ENCODE assay signal across 1 mouse cellular context in genomic region chr11:77981609-77982440, GRCm38 (mm10).
TF ChIP-seq lines count a peak whose summit lies in the region.

No protein-coding gene starts in this region.

TF ChIP-seq in MEL, 35 proteins besides CTCF, POLR2A, EP300 and RAD21:
- TF ChIP-seq CHD1 (IDR thresholded peaks at IDR 0.05; ENCODE audit: low read depth, low read length) = peak; percentile 66; the same call in 1 of the 2 replicates
- TF ChIP-seq GATA1 (IDR thresholded peaks at IDR 0.05; ENCODE audit: low read depth, low read length) = peak; percentile 20; the same call in 1 of the 2 replicates
- TF ChIP-seq MAX (IDR thresholded peaks at IDR 0.05; ENCODE audit: low read length) = peak; percentile 35; the same call in 1 of the 2 replicates
- peak; percentile 97 for TF ChIP-seq POLR2AphosphoS2 (IDR thresholded peaks at IDR 0.05; ENCODE audit: low read length)
- TF ChIP-seq JUND (IDR thresholded peaks at IDR 0.05; ENCODE audit: low read depth, low read length) = no peak
- TF ChIP-seq NELFE (IDR thresholded peaks at IDR 0.05; ENCODE audit: low read depth, low read length) = peak; percentile 73
- no peak for TF ChIP-seq RCOR1 (IDR thresholded peaks at IDR 0.05; ENCODE audit: low read depth, low read length)
- peak; percentile 82; the same call in 1 of the 2 replicates for TF ChIP-seq POLR2AphosphoS5 (IDR thresholded peaks at IDR 0.05; ENCODE audit: borderline replicate concordance, low read depth, low read length)
- peak; percentile 94 for TF ChIP-seq HCFC1 (IDR thresholded peaks at IDR 0.05; ENCODE audit: low read depth, low read length)
- TF ChIP-seq BHLHE40 (IDR thresholded peaks at IDR 0.05; ENCODE audit: borderline replicate concordance, low read depth, low read length) = no peak
- TF ChIP-seq E2F4 (IDR thresholded peaks at IDR 0.05; ENCODE audit: borderline replicate concordance, low read depth, low read length) = no peak
- TF ChIP-seq UBTF (IDR thresholded peaks at IDR 0.05; ENCODE audit: borderline replicate concordance, insufficient read depth, low read depth, low read length) = no peak
- no peak for TF ChIP-seq MAFK (IDR thresholded peaks at IDR 0.05; ENCODE audit: borderline replicate concordance, low read depth, low read length)
- TF ChIP-seq TBP (IDR thresholded peaks at IDR 0.05; ENCODE audit: low read depth, low read length) = peak; percentile 94
- peak; percentile 98 for TF ChIP-seq SIN3A (IDR thresholded peaks at IDR 0.05; ENCODE audit: low read length)
- peak; percentile 67; the same call in 1 of the 2 replicates for TF ChIP-seq ETS1 (IDR thresholded peaks at IDR 0.05; ENCODE audit: low read depth, low read length)
- TF ChIP-seq ZMIZ1 (IDR thresholded peaks at IDR 0.05; ENCODE audit: low read depth, low read length) = no peak; the same call in 1 of the 2 replicates
- TF ChIP-seq TCF12 (IDR thresholded peaks at IDR 0.05; ENCODE audit: low read depth, low read length) = peak; percentile 83
- TF ChIP-seq GABPA (IDR thresholded peaks at IDR 0.05; ENCODE audit: low read depth, low read length) = no peak; the same call in 1 of the 2 replicates
- no peak for TF ChIP-seq MYB (IDR thresholded peaks at IDR 0.05; ENCODE audit: low read depth, low read length)
- no peak for TF ChIP-seq MAZ (IDR thresholded peaks at IDR 0.05; ENCODE audit: low read depth, low read length)
- no peak for TF ChIP-seq SMC3 (IDR thresholded peaks at IDR 0.05; ENCODE audit: low read depth, low read length)
- peak; percentile 83; the same call in 1 of the 2 replicates for TF ChIP-seq MYC (IDR thresholded peaks at IDR 0.05; ENCODE audit: low read depth, low read length)
- peak; percentile 99 for TF ChIP-seq ZNF384 (IDR thresholded peaks at IDR 0.05; ENCODE audit: low read depth, low read length)
- TF ChIP-seq NRF1 (IDR thresholded peaks at IDR 0.05; ENCODE audit: insufficient read depth, low read depth, low read length, poor library complexity, severe bottlenecking) = peak; percentile 80
- no peak for TF ChIP-seq USF2 (IDR thresholded peaks at IDR 0.05; ENCODE audit: borderline replicate concordance in 1 of 2, insufficient read depth in 1 of 2, low read depth in 1 of 2, low read length in 2 of 2)
- no peak; the same call in 1 of the 2 replicates for TF ChIP-seq ZKSCAN1 (IDR thresholded peaks at IDR 0.05; ENCODE audit: low read depth, low read length)
- TF ChIP-seq CHD2 (IDR thresholded peaks at IDR 0.05; ENCODE audit: low read length) = peak; percentile 99
- peak; percentile 100 for TF ChIP-seq KAT2A (conservative IDR thresholded peaks at IDR 0.05; ENCODE audit: low read depth, low read length)
- peak; percentile 86 for TF ChIP-seq ELF1 (IDR thresholded peaks at IDR 0.05; ENCODE audit: low read depth, low read length)
- TF ChIP-seq ZC3H11A (IDR thresholded peaks at IDR 0.05; ENCODE audit: low read depth, low read length) = no peak
- TF ChIP-seq TAL1 (IDR thresholded peaks at IDR 0.05; ENCODE audit: low read length) = no peak
- TF ChIP-seq MEF2A (IDR thresholded peaks at IDR 0.05; ENCODE audit: extremely low read depth, insufficient replicate concordance, low read depth, low read length, poor library complexity, severe bottlenecking) = no peak
- TF ChIP-seq MXI1 (IDR thresholded peaks at IDR 0.05; ENCODE audit: low read depth, low read length) = peak; percentile 71
- no peak for TF ChIP-seq USF1 (IDR thresholded peaks at IDR 0.05; ENCODE audit: low read depth, low read length)
